Mouse (Mus musculus): ENCODE results near the gene Nudt8. TPM values are rescaled to one million over a fixed set of nuclear protein-coding genes. Genes with fewer than 3 reads are reported as not detected.
"Not testable (repeated sequence)": the region's sequence is repeated elsewhere in the genome, so short reads cannot be mapped to it uniquely, and the experiment has no call there.

Gene Nudt8
- total RNA-seq (2022), result 10 to 100 TPM; 19.0 to 24.8 (median 22.8) TPM

GRCm38 (mm10) chr19:4000119-4000900 lies at the start of gene Nudt8, which contains the start of gene Gm49405:
Gene Nudt8, plus strand, starts transcription at chr19:4000580.
Gene Gm49405, plus strand, starts transcription at chr19:4000626.
- peak; percentile 95 to 97 for DNase-seq (ENCODE audit: low spot score in 2 of 2)

GRCm38 (mm10) chr19:3951461-3951860 lies 48.9 kb upstream of the Nudt8 start:
- DNase-seq (ENCODE audit: low spot score in 2 of 2), result no peak

- no peak for DNase-seq (ENCODE audit: low spot score in 2 of 2)
These were observed 48.3 kb upstream of the Nudt8 start for GRCm38 (mm10) chr19:3952099-3952498.

GRCm38 (mm10) chr19:3955033-3955432 lies 45.3 kb upstream of the Nudt8 start:
- no peak for DNase-seq (ENCODE audit: low spot score in 2 of 2)

GRCm38 (mm10) chr19:3955804-3956203 lies 44.6 kb upstream of the Nudt8 start:
- no peak for DNase-seq (ENCODE audit: low spot score in 2 of 2)

GRCm38 (mm10) chr19:3957296-3958036 lies 42.9 kb upstream of the Nudt8 start:
- DNase-seq (ENCODE audit: low spot score in 2 of 2), result not testable (repeated sequence)

GRCm38 (mm10) chr19:3958470-3958869 lies 41.9 kb upstream of the Nudt8 start, which contains the start of gene Aldh3b3:
Gene Aldh3b3, plus strand, starts transcription at chr19:3958645.
- DNase-seq (ENCODE audit: low spot score in 2 of 2), result no peak

- DNase-seq (ENCODE audit: low spot score in 2 of 2), result no peak
These were observed 41.4 kb upstream of the Nudt8 start for GRCm38 (mm10) chr19:3959030-3959429.

- no peak for DNase-seq (ENCODE audit: low spot score in 2 of 2)
These were observed 40.2 kb upstream of the Nudt8 start for GRCm38 (mm10) chr19:3960211-3960610.

- DNase-seq (ENCODE audit: low spot score in 2 of 2), result not testable (repeated sequence)
These were observed 38.6 kb upstream of the Nudt8 start for GRCm38 (mm10) chr19:3961805-3962204.

- no peak for DNase-seq (ENCODE audit: low spot score in 2 of 2)
These were observed 37.9 kb upstream of the Nudt8 start for GRCm38 (mm10) chr19:3962469-3962868.

GRCm38 (mm10) chr19:3964030-3964429 lies 36.4 kb upstream of the Nudt8 start:
- DNase-seq (ENCODE audit: low spot score in 2 of 2), result no peak

- no peak for DNase-seq (ENCODE audit: low spot score in 2 of 2)
These were observed 33.9 kb upstream of the Nudt8 start for GRCm38 (mm10) chr19:3966330-3967075.

- no peak for DNase-seq (ENCODE audit: low spot score in 2 of 2)
These were observed 33.1 kb upstream of the Nudt8 start for GRCm38 (mm10) chr19:3967258-3967657.

GRCm38 (mm10) chr19:3972229-3972628 lies 28.2 kb upstream of the Nudt8 start, which contains the start of gene Aldh3b2:
Gene Aldh3b2, plus strand, starts transcription at chr19:3972328.
- DNase-seq (ENCODE audit: low spot score in 2 of 2), result no peak

- not testable (repeated sequence) for DNase-seq (ENCODE audit: low spot score in 2 of 2)
These were observed 25.8 kb upstream of the Nudt8 start for GRCm38 (mm10) chr19:3974608-3975007.

- DNase-seq (ENCODE audit: low spot score in 2 of 2), result no peak
These were observed 24.5 kb upstream of the Nudt8 start for GRCm38 (mm10) chr19:3975866-3976265.

- DNase-seq (ENCODE audit: low spot score in 2 of 2), result peak; percentile 53 to 67
These were observed 20.1 kb upstream of the Nudt8 start for GRCm38 (mm10) chr19:3980309-3980708.

GRCm38 (mm10) chr19:3980917-3981316 lies 19.5 kb upstream of the Nudt8 start:
- no peak for DNase-seq (ENCODE audit: low spot score in 2 of 2)

- DNase-seq (ENCODE audit: low spot score in 2 of 2), result no peak
These were observed 16.7 kb upstream of the Nudt8 start for GRCm38 (mm10) chr19:3983527-3984200.

- no peak for DNase-seq (ENCODE audit: low spot score in 2 of 2)
These were observed 15.1 kb upstream of the Nudt8 start for GRCm38 (mm10) chr19:3985261-3985681.
